Mouse (Mus musculus) heart, adult 11 months (tissue): ENCODE results near the gene Limch1.

Experiments used
- DNase-seq: peaks from one replicate; pipeline ENCODE4 v3.0.0; 2022

Gene Limch1

DNA sequence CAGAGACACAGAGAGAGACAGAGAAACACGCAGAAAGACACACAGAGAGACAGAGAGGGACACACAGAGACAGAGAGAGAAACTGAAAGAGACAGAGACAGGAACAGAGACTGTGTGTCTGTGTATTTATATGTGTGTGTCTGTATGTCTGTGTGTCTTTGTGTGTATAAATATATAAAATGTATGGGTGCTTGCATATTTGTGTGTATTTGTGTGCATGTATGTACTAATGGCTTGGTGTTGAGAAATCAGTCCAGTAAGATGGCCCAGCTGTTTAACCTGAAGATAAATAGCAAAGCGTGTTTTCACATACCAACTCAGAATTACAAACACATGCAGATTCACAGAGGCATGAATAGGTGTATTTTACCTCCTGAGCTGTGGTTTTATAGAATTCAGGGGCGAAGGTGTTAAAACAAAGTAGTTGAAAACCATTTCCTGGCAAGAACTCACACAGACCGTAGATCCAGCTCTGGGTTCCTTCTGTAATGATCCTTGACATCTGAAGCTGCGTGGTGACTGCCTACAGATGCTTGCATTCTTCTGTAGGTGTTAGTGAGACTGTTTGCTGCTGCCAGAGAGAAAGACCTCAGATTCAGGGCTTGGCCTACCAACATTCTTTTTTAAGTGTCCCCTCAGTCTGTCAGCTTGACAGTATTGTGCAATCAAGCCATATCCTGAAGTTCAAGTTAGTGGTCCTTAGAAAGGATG, 140.9 kb downstream of the Limch1 start:
- peak; percentile 36 for DNase-seq

DNA sequence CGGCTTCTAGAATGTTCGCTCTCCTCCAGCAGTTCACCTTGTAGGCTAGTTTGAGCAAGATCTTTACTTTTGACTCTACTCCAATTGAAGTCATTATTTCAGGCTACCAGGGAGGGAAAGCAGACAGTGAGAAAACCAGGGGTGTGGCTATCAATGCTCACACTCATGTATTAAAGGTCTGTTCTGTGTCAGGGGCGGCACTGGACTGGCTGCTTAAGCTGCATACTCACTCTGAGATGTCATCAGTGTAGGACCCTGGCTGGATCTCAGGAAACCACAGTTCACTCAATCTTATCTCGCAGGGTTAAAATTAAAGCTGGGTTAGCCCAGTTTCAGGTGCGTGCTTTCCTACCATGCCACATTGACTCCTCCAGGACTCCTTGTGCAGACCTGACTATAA, 142.4 kb downstream of the Limch1 start:
- DNase-seq: peak; percentile 77

DNA sequence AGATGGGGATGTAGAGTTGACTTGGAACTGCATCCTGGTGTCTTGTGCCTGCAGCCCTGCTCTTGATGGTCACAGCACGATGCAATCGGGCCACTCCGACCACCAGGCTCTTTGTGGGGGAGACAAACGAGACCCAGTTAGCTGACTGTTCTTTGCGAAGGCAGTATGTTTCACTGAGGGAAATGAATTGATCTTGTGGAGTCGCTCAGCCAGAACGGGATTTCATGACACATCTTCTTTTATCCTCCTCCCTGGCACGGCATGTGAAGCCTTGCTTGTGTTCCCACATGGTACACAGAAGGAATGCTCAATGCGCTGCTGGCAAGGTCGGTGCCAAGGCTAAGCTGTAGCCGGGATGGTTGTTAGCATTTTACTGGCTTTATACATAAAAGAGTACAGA, 143.7 kb downstream of the Limch1 start:
- no peak for DNase-seq

DNA sequence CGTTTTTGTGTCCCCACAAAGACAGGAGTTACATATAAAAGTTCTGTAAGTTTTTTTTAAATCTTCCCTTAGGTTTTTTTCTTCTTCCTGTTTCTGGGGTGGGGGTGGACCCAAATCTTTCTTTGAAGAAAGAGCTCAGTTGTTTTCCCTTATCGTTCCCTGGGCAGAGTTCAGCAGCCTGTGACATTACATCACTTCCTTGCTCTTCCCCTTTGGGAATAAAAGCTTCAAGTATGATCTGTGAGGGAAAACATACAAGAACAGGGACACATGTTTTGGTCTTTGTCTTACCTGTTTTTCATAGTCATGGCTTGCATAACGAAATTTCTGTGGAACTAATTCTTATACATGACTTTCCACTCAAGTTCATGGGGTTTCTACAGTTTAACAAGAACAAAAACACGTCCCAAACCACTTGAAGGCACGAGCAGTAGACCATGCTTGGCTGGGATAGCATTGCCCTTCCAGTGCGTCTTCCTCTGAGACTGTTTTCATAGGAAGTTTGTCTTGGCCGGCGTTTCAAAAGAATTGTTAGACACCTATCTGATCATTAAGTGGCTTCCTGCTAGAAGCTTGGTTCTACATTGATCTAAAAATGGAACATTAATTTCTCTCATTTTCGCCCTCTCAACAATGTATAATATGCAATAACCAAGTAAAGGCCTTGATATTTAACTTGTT, 150.0 kb downstream of the Limch1 start:
- DNase-seq: peak; percentile 96

DNA sequence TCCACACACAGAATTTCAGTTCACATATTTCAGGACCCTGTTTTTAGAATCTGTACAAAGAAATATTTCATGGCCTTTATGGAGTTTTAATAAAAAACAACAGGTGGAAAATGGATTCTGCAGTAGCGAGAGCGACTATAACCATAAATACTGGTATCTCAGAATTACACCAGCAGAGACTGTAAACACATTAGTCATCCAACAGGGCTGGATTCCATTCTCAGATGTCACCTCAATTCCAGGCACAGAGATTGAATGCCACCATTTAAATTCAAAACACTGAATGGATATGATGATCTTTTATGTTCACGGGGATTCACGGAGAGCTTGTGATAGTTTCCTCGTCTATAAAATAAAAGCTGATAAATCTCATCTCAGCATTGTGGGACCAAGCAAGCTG, 152.0 kb downstream of the Limch1 start:
- no peak for DNase-seq

DNA sequence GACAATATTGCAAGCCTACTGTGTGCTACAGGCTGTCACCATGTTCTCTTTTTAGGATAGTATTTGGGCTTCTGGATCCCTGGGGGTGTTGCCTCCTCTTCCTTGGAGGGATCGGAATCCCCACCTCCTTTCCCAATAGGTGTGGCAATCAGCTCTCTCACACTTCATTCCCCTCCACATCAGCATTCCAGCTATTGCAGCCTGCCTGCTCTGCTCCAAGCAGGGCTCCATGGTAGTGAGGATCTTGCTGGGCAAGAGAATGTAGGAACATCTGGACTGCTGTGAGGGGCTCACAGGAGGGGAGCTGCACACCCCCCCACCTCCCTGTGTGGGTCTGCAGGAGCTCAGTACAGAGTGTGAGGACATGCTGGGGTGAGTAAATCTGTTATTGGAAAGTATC, 152.6 kb downstream of the Limch1 start:
- DNase-seq: peak; percentile 79

DNA sequence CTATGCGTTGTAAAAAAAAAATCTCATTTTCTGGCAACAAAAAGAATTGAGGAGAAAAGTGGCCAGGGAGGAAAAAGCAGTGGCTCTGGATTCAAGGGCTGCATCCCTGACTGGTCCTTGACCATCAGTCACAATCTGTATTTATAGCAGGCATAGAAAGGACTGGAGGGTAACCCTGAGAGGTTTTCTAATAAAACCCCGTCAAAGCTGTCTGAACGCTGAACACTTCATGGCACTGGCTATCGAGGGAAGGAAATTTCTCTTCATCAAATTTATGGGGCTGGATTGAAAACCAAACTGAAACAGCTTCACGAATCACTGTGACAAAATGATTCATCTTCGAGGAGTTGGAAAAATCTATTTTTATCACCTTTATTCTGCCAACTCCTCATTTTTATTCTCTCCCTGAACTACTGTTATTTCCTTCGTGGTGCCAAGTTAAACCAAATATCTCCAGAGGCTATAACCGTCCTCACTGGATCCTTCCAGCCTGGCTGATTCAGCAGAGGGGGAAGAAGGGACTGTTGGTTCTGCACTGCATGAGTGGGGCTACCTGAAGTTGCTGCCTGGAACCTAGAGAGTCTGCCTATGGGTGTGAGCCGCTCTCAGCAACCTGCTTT, 153.3 kb downstream of the Limch1 start:
- DNase-seq: no peak

DNA sequence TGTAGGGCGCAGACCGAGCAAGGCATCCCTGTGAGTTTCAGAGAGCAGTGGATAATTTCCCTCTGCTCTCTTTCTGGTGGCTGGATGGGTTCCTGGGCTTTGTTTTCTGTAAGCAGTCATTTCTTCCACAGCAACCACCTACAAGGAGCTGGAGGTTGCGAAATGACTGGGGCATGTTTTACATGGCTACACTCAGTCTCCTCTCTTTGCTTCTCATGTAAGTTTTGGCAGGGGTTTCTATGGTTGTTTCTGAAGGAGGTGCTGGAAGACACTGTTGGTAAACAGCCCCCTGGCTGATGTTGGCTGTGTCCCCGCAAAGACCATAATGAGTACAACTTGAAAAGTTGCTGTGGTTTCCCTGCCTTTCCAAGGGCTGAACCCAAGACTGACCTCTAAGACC, 155.5 kb downstream of the Limch1 start:
- DNase-seq: no peak

DNA sequence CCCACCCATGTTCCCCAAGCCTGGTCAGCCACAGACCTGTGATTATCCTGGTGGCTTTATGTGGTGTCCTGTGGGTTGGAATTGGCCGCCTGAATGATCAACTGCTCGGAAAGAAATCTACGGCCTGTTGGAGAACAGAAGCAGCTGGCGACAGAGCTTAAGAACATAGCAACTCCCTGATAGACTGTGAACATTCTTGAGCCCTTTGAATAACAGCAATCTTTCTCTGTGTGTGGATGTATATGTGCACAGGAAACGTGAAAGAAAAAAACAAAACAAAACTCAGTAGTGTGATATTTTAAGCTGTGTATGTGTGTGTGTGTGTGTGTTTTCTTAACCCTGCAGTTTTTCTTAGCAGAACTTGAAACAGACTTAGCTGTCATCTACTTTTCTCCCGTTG, 159.2 kb downstream of the Limch1 start:
- DNase-seq: no peak

DNA sequence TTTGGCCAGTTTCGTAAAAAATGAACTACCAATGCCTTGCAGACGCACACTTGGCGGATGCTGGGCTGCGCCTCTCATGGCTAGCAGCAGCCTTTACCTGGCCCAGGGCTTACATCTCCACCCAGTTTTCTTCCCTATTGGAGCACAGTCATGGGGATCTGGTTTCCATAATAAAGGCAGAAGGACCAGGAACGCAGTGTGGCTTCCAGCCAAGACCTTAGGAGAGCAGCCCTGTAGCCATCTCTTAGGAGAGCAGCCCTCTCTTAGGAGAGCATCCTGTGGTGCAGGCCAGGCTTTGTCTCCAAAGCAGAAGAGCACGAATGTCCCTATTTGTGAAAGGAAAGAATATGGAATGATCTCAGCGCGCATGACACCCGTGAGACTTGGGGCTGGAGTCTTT, 163.3 kb downstream of the Limch1 start:
- no peak for DNase-seq

DNA sequence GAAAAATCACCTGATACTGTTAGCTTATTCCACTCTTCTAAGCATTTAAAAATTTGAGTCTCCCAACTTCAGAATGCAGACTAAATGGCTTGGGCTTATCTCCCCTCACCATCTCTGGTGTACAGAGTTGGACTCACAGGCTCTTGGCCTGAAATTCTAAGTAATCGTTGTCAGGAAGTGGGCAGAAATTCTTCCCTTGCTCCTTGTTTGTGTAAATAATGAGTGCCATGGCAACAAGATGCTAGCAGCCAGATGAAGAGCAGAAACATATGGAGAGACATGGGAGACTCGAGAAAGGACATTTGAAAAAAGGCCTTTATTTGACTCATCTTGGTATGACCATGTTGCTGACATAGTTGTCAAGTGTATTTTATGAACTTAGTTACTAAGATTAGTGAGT, 164.3 kb downstream of the Limch1 start:
- no peak for DNase-seq

DNA sequence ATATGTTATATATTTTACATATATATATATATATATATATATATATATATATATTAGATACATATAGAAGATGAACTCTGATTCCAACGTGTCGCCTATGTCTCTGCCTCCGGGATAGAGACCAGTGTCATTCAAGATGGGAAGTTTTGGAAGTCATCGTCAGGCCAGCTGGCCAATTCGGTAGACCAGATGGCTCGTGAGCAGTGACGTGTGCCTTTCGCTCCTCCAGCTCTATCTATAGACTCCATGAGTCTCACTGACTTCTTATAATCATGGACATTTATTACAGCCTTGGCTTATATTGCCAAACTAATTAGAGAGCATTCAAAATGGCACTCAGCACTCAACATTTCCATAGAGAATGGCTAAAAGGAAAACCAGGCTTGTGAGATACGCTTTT, 165.0 kb downstream of the Limch1 start:
- DNase-seq: no peak

DNA sequence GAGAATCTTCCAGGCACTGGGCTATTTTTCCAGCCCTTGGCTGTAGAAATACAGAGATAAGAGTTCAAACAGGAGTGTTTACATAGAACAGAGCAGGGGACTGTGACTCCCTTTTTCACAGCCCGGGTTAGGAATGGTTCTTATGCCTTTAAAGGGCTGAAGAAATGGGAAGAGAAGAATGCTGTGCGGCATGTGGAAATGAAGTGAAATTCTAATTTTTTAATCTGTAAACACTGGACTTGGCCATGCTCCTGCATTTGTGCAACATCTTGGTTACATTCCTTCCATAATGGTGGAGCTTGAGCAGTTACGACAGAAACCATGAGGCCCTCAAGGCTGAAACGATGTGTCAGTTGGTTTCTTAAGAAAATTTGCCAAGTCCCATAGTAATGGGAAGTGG, 165.4 kb downstream of the Limch1 start:
- no peak for DNase-seq

DNA sequence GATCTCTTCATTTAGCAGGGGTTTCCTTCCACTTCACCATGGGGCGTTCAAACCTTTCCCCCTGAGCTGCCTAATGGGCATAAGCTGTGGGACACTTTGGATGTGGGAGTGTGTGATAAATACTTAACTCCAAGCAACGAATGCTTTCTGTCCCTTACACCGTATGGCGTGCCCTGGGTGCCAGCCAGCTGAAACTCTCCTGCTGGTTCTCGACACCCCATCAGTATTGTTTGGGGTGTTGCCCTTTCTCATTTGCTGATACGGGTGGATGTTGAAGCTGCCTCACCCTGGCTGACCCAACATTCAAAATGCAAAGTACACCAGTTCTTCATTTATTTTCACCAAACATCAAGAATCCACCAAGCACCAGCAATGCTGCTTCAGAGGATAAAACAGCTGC, 168.2 kb downstream of the Limch1 start:
- DNase-seq: no peak

DNA sequence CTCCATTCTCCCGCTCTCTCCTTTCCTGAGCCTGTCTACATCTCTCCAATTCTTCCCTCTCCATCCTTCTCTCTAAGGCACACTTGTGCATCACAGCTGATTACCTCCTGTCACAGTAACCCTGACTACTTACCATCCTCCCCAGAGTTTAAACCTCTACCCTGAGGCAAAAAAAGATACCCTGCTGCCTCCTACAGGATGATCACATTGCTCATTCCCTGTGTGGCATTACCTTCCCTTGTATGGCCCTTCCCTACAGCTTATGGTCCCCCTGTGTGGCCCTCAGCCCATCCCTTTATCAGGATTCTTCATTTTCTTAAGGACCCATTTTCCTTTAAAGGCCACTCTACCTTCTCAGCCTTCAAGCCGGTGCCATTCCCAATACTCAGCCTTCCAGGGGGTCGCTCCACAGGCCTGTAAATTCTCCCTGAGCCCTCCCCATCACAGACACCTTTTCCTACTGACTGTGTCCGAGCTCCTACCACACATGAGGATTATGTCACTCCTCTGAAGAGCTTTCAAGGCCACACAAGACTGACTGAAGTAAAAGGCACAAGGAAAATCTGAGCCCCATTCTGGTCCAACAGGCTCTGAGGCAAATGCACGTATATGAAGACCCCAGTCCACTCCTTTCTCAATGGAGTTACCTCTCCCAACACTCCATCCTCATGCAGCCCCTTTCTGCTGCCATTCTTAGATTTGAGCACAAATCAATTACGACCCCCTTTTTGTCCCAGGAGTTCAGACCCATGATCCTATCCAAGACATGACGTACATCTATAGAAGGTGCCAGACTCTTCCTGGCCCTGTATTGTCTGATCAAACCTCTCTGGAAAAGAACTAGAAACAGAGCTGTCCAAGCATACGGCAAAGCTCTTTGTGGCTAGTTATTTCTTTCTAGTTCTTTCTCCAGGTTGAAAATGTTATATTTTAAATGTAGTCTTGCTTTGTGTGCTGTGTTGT, 172.0 kb downstream of the Limch1 start:
- DNase-seq: no peak

DNA sequence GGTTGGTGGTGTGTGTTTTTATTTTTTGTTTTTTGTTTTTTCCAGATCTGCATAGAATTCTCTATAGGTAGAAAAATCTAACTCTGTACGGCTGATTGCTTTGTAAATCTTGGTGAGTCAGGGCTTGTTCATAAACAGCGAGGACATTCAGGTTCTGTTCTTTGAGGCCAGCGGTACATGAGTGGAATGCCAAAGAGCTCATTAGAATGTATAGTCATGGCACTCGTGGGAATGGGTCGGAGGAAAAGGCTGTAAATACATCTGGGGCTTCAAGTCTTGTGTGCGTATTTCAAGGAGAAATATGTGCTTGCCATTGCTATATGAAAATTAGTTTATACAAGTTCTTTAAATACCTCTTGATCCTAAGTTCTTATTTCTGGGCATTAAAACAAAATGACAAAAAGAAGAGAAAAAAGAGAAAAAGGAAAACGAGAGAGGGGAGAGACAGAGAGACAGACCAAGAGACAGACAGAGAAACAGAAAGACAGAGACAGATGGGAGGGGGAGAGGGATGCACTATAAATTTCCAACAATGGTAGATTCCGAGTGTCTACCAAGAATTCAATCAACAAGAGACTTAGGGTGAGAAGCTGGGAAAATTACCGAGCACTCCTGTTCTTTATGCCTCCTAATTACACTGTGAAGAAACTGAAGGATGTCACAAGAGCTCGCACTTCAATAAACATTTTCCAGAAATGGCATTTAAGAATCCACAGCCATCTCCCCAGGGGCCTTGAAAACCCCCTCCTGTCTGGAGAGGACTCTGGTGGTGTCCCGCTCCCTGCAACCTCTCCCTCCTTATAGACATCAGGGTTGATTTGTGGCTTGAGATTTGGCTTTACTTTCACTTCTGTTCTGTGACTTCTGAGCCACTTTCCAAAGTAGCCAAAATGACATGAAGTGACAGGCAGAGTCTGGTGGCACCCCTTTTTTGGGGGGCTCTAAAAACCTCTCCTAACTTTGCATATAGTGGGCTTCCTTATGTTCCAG, 173.0 kb downstream of the Limch1 start:
- DNase-seq: no peak

DNA sequence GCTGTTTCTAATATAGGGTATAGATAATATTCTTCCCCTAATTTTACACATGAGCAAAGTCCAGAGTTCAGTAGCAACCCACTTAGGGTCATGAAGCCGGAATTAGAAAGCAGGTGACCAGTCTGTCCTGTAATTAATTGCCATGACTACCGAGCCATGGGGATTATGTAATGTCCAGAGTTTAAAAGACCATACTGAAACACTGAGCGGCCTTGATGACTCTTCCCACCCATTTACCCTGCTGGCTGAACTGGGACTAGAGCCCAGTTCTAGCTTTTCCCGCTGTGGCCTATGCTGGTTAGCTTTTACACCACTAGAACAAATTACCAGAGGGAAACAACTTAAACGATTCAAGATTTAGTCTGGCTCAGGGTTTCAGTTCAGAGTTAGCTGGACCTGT, 177.0 kb downstream of the Limch1 start:
- DNase-seq: no peak

DNA sequence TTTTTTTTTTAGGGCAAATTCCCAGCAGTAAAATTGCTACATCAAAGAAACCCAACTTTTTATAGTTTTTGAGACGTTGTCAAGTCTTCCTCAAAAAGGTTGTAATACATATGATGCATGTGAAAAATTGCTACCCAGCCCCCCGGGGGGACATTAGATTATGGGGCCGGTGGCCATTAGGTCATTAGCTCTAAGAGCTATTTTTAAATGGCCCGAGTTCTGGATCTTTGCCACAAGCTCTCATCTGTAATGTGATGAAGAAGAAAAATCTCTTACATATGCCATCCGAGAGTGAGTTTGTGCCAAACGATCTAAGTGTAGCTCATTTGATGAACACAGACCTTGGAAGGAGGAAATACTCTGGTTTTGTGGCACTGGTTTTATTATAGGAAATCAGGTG, 183.7 kb downstream of the Limch1 start:
- no peak for DNase-seq

DNA sequence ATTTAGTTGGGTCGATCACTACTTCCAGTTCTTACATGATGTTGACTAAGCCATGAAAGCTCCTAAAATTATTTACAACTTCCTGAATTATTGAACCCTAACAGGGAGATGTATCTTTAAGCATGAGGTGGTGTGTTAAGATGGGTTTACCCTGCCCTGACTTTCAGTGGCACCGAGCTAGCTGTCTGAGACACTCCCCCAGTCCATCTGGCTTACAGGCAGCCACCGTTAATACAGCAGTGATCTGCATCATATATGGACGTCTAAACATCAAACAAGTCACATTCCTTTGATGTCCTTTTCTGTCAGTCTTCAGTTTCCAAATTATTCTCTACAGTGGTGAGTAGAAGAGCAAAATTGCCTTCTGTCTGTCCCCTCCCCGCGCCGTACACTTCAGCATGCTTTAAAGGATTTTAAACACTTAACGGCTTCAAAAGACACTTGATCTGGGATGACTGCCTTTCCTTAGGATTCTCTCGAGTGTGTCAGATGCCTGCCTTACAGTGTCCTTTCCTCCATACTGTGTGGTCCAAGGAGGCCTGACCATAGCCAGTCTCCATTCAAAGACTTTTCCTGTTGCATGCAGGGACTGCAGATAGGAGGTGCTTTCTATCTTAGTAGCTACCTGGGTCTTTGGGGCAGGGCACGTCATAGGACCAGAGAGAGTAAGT, 187.6 kb downstream of the Limch1 start:
- no peak for DNase-seq

DNA sequence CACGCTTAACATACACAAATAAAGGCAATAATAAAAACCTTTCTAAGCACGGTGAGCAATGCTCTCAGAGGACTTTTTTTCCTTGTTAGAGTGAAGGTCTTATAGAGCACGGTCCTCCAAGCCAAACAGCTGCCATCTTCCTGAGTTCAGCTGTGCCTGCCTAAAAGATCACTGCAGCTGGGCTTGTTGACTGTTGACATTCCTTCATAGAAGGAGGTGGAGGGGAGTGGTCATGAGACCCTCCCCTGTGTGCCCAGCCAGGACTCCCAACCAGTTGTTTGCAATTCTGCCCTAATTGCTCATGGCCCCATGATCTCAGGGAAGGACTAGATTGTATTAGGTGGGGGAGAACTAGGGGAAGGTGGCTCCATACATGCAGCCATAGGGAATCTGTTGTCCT, 189.0 kb downstream of the Limch1 start:
- DNase-seq: no peak

DNA sequence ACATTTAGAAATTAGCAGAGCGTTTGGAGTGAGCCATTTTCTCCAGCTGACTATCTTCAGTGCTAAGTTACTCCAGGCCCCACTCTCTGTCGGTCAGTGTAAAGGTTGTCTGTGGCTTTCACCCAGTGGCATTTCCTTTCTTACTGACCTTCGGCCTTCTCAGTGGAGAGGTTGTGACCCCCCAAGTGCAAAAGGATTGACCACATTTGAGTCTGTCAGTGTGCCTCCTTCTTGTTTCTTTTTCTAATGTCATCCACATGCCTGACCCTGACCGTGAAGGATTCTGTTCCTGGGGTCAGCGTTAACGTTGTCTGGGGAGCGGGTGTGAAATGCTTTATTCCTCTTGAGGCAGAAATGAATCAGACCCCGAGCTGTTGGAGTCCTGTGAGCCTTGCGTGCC, 191.7 kb downstream of the Limch1 start:
- DNase-seq: no peak
